Mouse (Mus musculus): ENCODE data around the gene Atoh7.
"Not testable (repeated sequence)": the region's sequence is repeated elsewhere in the genome, so short reads cannot be mapped to it uniquely, and the experiment has no call there.

The Atoh7 gene

GRCm38 (mm10) chr10:63099521-63099920, at the start of gene Atoh7:
TSS of gene Atoh7 (plus strand) at chr10:63099651.
- DNase-seq (ENCODE audit: low spot score in 2 of 2): no peak

DNA sequence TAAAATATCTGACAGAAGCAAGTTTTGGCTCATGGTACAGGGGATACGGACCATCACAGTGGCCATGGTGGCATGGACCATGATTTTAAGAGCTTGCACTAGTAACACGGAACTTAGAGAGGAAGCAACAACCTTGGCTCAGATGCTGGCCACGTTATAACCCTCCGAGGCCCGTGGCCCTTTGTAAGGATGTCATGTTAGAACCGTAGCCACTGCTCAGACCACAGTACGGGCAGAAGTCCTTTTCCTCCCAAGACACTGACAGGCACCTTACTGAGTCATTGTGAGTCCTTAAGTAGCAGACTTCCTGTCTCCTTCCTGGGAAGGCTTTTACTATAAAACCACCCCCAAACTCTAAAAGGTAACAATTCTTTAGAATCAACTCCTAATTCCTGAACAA, 48.2 kb upstream of the Atoh7 start:
- no peak for DNase-seq (ENCODE audit: low spot score in 2 of 2)

DNA sequence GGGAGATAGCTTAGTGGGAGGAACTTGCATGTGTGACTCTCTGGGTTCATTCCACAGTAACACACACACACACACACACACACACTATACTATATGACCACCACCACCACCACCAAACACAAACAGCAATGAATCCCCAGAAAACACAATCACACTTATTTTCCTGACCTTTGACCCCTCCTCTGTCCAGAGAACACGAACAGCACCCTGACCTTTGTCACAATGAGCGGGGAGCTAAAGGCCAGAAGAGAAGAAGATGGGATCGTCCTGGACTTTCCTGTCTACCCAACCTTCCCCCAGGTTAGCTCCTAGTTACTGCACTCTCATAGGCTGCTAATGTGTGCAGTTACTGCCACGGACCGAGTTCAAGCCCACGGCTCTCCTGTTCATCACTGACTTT, 47.4 kb upstream of the Atoh7 start:
- no peak for DNase-seq (ENCODE audit: low spot score in 2 of 2)

GRCm38 (mm10) chr10:63053007-63053406, 46.4 kb upstream of the Atoh7 start:
- DNase-seq (ENCODE audit: low spot score in 2 of 2): no peak

DNA sequence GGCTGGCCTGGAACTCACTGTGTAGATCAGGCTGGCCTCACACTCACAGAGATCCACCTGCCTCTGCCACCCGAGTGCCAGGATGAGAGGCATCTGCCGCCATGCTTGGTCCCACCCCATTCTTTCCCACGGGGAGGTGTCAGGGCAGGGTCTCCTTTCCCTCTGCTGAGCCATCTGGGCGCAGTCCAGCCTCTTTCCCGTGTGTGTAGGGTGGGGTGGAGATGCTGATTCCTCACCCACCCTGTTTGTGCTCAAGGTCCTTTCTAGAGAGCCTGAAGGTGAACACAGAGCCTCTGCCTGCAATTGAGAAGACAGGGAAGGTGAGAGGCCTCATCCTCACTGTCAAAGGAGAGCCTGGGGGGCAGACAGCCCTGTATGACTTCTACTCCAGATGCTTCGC, 45.4 kb upstream of the Atoh7 start:
- not testable (repeated sequence) for DNase-seq (ENCODE audit: low spot score in 2 of 2)

DNA sequence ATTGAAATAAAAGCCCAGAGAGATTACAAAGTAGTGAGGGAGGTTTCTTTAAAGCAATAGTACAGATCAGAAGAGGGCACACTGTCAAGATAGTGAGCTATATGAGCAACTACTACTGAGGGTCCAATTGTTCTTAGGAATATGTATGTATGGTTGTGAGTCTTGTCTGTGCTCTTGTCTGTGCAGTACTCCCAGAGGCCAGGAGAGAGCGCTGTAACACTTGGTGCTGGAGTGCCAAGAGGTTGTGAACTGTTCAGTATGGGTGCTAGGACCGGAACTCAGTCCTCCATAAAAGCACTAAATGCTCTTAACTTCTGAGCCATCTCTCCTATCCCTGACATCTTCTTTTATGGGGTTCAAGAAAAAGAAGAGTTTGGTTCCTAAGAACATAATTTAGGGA, 44.9 kb upstream of the Atoh7 start:
- peak in 1 of 2 experiments; percentile 27 for DNase-seq (ENCODE audit: low spot score in 2 of 2)

GRCm38 (mm10) chr10:63056966-63057750, 42.3 kb upstream of the Atoh7 start:
- no peak for DNase-seq (ENCODE audit: low spot score in 2 of 2)

- DNase-seq (ENCODE audit: low spot score in 2 of 2): no peak
Observed at GRCm38 (mm10) chr10:63059862-63060261, 39.6 kb upstream of the Atoh7 start, which contains the start of gene Pbld1. TSS of gene Pbld1 (plus strand) at chr10:63060162.

- DNase-seq (ENCODE audit: low spot score in 2 of 2): no peak
Observed at GRCm38 (mm10) chr10:63060406-63060805, 39.0 kb upstream of the Atoh7 start.

GRCm38 (mm10) chr10:63061266-63061665, 38.2 kb upstream of the Atoh7 start:
- no peak for DNase-seq (ENCODE audit: low spot score in 2 of 2)

GRCm38 (mm10) chr10:63062696-63063095, 36.8 kb upstream of the Atoh7 start:
- DNase-seq (ENCODE audit: low spot score in 2 of 2): no peak

- no peak for DNase-seq (ENCODE audit: low spot score in 2 of 2)
Observed at GRCm38 (mm10) chr10:63063365-63063764, 36.1 kb upstream of the Atoh7 start.

GRCm38 (mm10) chr10:63064516-63064915, 34.9 kb upstream of the Atoh7 start:
- DNase-seq (ENCODE audit: low spot score in 2 of 2): no peak

GRCm38 (mm10) chr10:63065561-63065960, 33.9 kb upstream of the Atoh7 start:
- no peak for DNase-seq (ENCODE audit: low spot score in 2 of 2)

- peak; percentile 37 to 78 for DNase-seq (ENCODE audit: low spot score in 2 of 2)
Observed at GRCm38 (mm10) chr10:63065988-63066387, 33.5 kb upstream of the Atoh7 start.

GRCm38 (mm10) chr10:63086304-63086703, 13.1 kb upstream of the Atoh7 start:
- DNase-seq (ENCODE audit: low spot score in 2 of 2): no peak

DNA sequence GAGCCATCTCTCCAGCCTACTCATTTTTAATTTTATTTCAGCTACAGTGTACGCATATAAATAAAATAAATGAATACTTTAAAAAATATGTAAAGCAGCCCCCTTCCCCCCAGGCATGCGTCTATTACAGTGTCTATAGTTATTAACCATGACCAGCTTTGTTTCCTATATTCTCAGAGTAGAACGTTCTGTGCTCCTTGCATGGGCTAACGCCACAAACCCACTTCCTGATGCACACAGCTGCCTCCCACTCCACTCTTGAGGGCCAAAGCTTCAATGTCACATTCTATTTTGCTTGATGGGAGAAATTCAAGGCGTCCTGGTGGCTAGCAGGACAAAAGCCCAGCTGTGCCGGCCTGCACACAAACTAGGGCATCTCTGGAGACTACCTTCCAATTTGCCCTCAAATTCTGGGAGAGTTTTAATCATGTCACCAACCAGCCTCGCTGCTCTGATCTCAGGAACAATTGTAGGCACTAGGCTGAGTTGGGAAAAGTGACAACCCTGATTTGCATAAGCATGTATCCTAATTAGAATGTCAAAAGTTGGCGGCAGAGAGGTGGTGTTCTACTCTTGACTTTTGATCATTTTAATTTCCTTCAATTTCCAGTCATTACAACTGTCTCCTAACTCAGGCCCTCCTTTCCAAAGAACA, 10.2 kb upstream of the Atoh7 start:
- no peak for DNase-seq (ENCODE audit: low spot score in 2 of 2)

DNA sequence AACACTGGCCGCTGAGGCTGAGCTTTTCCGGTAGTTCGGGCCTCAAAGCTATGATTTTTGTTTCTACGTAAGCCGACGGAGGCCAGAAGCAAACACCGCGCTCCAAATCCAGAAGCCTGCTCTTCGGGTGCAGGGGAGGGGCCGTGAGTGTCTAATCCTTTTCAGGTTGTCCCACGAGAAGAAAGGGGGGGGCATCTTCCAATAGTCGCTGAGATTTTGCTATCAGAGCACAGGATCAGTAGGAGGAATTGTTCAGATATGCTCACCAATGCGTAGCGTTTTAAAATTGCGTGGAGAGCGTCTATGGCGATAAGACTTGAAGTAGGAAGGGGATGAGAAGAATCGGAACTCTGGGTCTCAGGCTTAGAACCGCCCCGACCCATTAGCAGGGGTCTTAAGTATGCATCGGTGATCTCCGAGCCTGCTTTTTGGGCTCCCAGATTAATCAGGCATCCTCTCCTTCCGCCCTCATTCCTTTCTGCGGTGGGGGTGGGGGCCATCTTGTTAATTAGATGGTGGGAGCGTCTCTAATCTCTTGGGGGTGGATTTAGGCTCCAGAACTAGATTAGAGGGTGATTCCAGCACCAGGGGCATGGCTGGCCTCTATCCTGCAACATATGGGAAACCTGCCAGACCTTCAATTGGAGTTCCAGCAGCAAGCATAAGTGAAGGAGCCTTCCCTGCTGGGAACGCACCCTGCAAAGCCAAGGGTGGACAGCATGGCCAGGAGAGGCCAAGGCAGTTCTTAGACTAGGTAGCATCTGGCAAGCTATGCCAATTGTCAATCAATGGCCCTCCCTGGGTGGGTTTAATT, 9.5 kb upstream of the Atoh7 start:
- DNase-seq (ENCODE audit: low spot score in 2 of 2): peak in 1 of 2 experiments; percentile 6

- no peak for DNase-seq (ENCODE audit: low spot score in 2 of 2)
Observed at GRCm38 (mm10) chr10:63091915-63092314, 7.5 kb upstream of the Atoh7 start.

DNA sequence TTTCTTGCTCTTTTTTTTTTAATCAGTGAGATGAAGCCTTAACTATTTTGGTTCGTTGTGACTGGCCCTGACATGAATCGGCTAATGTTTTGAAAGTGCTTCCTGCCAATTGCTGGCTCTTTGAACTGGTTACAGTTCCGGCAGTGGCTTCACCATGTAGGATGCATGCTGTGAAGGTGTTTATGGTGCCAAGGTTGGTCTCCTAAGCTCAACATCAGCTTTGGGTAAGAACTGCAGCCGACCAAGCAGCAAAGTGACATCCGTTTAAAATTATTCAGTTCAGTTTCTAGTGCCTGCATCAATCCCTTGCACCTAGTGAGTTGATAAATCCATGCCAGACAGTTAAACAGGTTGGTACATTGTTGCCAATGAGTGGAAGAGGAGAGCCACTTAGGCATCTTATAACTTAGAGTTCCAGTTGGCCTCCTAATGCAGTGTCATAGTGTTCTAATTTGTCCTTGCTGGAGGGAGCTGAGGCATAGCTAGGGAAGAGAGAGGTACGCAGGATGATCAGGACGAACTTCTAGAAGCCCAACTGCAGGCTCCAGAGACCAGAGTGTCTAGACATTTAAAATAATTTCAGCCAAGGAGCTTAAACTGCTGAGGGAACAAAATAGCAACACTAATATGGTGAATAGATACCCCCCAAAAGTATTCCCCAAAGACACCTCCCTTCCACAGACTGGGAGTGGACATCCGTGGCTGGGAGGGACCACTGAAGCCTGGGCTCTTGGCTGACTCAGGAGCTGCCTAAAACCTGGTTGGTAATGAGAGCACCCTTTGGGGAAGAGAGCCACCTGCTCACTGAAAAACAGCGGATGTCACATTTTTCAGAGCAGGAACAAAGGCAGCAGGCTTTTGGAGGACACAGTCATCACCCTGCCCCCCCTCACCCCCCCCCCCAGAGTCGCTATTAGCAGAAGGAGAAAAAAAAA, 6.6 kb upstream of the Atoh7 start:
- no peak for DNase-seq (ENCODE audit: low spot score in 2 of 2)

DNA sequence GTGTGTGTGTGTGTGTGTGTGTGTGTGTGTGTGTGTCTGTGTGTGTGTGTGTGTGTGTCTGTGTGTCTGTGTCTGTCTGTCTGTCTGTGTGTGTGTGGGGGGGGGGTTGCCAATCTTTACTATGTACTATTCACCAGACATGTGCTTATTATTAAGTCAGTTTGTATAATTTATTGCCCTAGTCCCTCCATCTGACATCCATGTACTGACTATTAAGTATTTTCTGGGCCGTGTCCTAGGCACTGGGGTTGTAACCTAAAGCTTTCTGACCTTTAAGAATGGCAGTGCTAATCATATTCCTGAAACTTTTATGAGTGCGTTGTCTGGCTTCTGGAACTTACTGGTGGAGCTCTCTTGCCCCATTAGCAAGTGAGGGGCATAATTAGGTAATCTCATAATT, 2.7 kb upstream of the Atoh7 start:
- DNase-seq (ENCODE audit: low spot score in 2 of 2): no peak

Data from spleen, postnatal 10 days (tissue).